13 mouse cellular contexts compared by ENCODE assay signal in genomic region chr3:53890619-53891540, GRCm38 (mm10). TPM values are rescaled to one million over a fixed set of nuclear protein-coding genes. Genes with fewer than 3 reads are reported as not detected.
DNase-seq lines count a peak whose midpoint lies in the region; ATAC-seq and TF ChIP-seq lines count a peak whose summit lies in the region.
"Had no signal": no experiment of that assay in that cellular context is flagged by ENCODE, and none has a peak within 500 bp of the region (broad histone marks: within the 10 kb centered on the region; RNA-seq: fewer than 3 reads in every experiment).

No protein-coding gene starts in this region.

- no peaks in the 10 kb centered on the region for H3K9me3 ChIP-seq in lung, postnatal 0 days (ENCODE audit: low read length)
- H3K9me3 ChIP-seq: heart, embryonic 15.5 days; limb, embryonic 15.5 days had no signal

- H3K27me3 ChIP-seq in lung, postnatal 0 days (replicated peaks; ENCODE audit: insufficient read depth, low read length), result no peaks in the 10 kb centered on the region
- H3K27me3 ChIP-seq: heart, embryonic 15.5 days; limb, embryonic 15.5 days had no signal

- H3K4me2 ChIP-seq in lung, postnatal 0 days (replicated peaks; ENCODE audit: low read depth, low read length), result no peak overlapping the region
- H3K4me2 ChIP-seq: heart, embryonic 15.5 days; limb, embryonic 15.5 days had no signal

- H3K4me1 ChIP-seq in lung, postnatal 0 days (ENCODE audit: insufficient read depth, low read depth, low read length), result no peaks in the 10 kb centered on the region
- H3K4me1 ChIP-seq: heart, embryonic 15.5 days; limb, embryonic 15.5 days had no signal

- WGBS in lung, postnatal 0 days, result 61% methylated on average over 12 of the region's 12 CpGs

- no peak for TF ChIP-seq EP300 in lung, postnatal 0 days (IDR thresholded peaks at IDR 0.05)

- no peak overlapping the region for H3K9ac ChIP-seq in lung, postnatal 0 days (replicated peaks; ENCODE audit: low read depth)
- H3K9ac ChIP-seq: heart, embryonic 15.5 days; limb, embryonic 15.5 days had no signal

- DNase-seq in cerebellum, postnatal 10 days, result peak; percentile 3 to 5
- DNase-seq in cerebellum, postnatal 25 days, result no peak
- peak; percentile 21 for DNase-seq in lung, postnatal 0 days (ENCODE audit: low spot score)
- DNase-seq in lung, postnatal 25 days (ENCODE audit: low spot score), result no peak
- peak; percentile 42 to 52 for DNase-seq in left cerebral cortex, adult 2 months (ENCODE audit: extremely low spot score in 1 of 2, low spot score in 2 of 2)
- no peak for DNase-seq in adipocyte (ENCODE audit: low spot score)
- no peak for DNase-seq in kidney, postnatal 14 days

- intact Hi-C loops in left cerebral cortex, adult 2 months (cut with DNase I), result no loop called here

- no peak for TF ChIP-seq CTCF in lung, postnatal 0 days (IDR thresholded peaks at IDR 0.05)
- no peak for TF ChIP-seq CTCF in left cerebral cortex, adult 2 months (IDR thresholded peaks at IDR 0.05)

- H3K27ac ChIP-seq in lung, postnatal 0 days (ENCODE audit: low read length), result no peak overlapping the region
- H3K27ac ChIP-seq in left cerebral cortex, adult 2 months, result peak overlapping the region; percentile 81
- H3K27ac ChIP-seq: heart, embryonic 15.5 days; limb, embryonic 15.5 days had no signal

- H3K36me3 ChIP-seq in lung, postnatal 0 days (ENCODE audit: insufficient read depth, low read length), result no peaks in the 10 kb centered on the region
- H3K36me3 ChIP-seq: heart, embryonic 15.5 days; limb, embryonic 15.5 days had no signal

- H3K4me3 ChIP-seq in lung, postnatal 0 days (ENCODE audit: low read depth, low read length), result no peak overlapping the region
- H3K4me3 ChIP-seq in left cerebral cortex, adult 2 months, result peak overlapping the region; percentile 11; the same call in 1 of the 2 replicates
- H3K4me3 ChIP-seq: heart, embryonic 15.5 days; limb, embryonic 15.5 days had no signal

- ATAC-seq in lung, postnatal 0 days, result no peak
- no peak for ATAC-seq in cerebellum, adult (ENCODE audit: insufficient number of reproducible peaks, low FRiP score, low TSS enrichment)

RNA-seq across cellular contexts. Expression of gene Ufm1, which starts 27.2 kb away (rescaled TPM):
- polyA plus RNA-seq in lung, postnatal 0 days (2015; fragmentation: Nextera tagmentation; extraction: Ambion mirVana), result 89.7 and 91.3 TPM in 2 replicates
- 10 to 100 TPM; 71.7 to 82.8 TPM for total RNA-seq in left cerebral cortex, adult 2 months (2021)

RNA-seq across cellular contexts. Expression of gene Gm10985, which starts 46.0 kb away (rescaled TPM):
- not detected in 2 replicates for polyA plus RNA-seq in lung, postnatal 0 days (2015; fragmentation: Nextera tagmentation; extraction: Ambion mirVana)
- not detected for total RNA-seq in left cerebral cortex, adult 2 months (2021)
- total RNA-seq: gastrocnemius, adult 8-10 months; megakaryocyte-erythroid progenitor cell, adult 5-6 weeks had no signal
- polyA plus RNA-seq: heart, embryonic 15.5 days; intestine, embryonic 14.5 days; limb, embryonic 15.5 days had no signal

Comparison
In these comparisons a context has a peak if more than half of its experiments do, and no peak if none do; other contexts are left out.
1. DNase-seq: peak in cerebellum, postnatal 10 days (2 of 2), lung, postnatal 0 days (single experiment) and left cerebral cortex, adult 2 months (2 of 2); none in cerebellum, postnatal 25 days (0 of 2), lung, postnatal 25 days (single experiment), adipocyte (single experiment) and kidney, postnatal 14 days (single experiment).